ENCODE assay signal across 12 mouse cellular contexts in genomic region chr8:125084523-125084922, GRCm38 (mm10). TPM values are rescaled to one million over a fixed set of nuclear protein-coding genes. Genes with fewer than 3 reads are reported as not detected.
DNase-seq lines count a peak whose midpoint lies in the region; ATAC-seq and TF ChIP-seq lines count a peak whose summit lies in the region.
"Had no signal": no experiment of that assay in that cellular context is flagged by ENCODE, and none has a peak within 500 bp of the region (broad histone marks: within the 10 kb centered on the region; RNA-seq: fewer than 3 reads in every experiment).

No protein-coding gene starts in this region.

- H3K36me3 ChIP-seq in hindbrain, postnatal 0 days (ENCODE audit: insufficient read depth, low read length) = no peaks in the 10 kb centered on the region
- no peaks in the 10 kb centered on the region for H3K36me3 ChIP-seq in hindbrain, embryonic 12.5 days
- no peaks in the 10 kb centered on the region for H3K36me3 ChIP-seq in embryonic facial prominence, embryonic 11.5 days (replicated peaks; ENCODE audit: control insufficient read depth, insufficient read depth, low read depth, low read length)

- peak overlapping the region; percentile 60; the same call in 1 of the 2 replicates for H3K27ac ChIP-seq in hindbrain, postnatal 0 days
- H3K27ac ChIP-seq in hindbrain, embryonic 12.5 days = no peak overlapping the region
- peak overlapping the region; percentile 49; the same call in 1 of the 2 replicates for H3K27ac ChIP-seq in embryonic facial prominence, embryonic 11.5 days (replicated peaks; ENCODE audit: low read depth, low read length)

- no peaks in the 10 kb centered on the region for H3K9me3 ChIP-seq in hindbrain, postnatal 0 days (ENCODE audit: low read length)
- no peaks in the 10 kb centered on the region for H3K9me3 ChIP-seq in hindbrain, embryonic 12.5 days (replicated peaks)
- no peaks in the 10 kb centered on the region for H3K9me3 ChIP-seq in embryonic facial prominence, embryonic 11.5 days (replicated peaks; ENCODE audit: control insufficient read depth, low read length)

- H3K4me1 ChIP-seq in hindbrain, postnatal 0 days (ENCODE audit: insufficient read depth, low read length) = no peaks in the 10 kb centered on the region
- peaks cover 25% of the 10 kb centered on the region for H3K4me1 ChIP-seq in hindbrain, embryonic 12.5 days
- H3K4me1 ChIP-seq in embryonic facial prominence, embryonic 11.5 days (ENCODE audit: control insufficient read depth, insufficient read depth, low read length) = no peaks in the 10 kb centered on the region

- WGBS in hindbrain, postnatal 0 days = 62% methylated on average over 7 of the region's 7 CpGs
- WGBS in hindbrain, embryonic 12.5 days = 77% methylated on average over 7 of the region's 7 CpGs
- 81% methylated on average over 7 of the region's 7 CpGs for WGBS in embryonic facial prominence, embryonic 11.5 days

- H3K27me3 ChIP-seq in hindbrain, postnatal 0 days (ENCODE audit: insufficient read depth, low read length) = no peaks in the 10 kb centered on the region
- H3K27me3 ChIP-seq in hindbrain, embryonic 12.5 days = no peaks in the 10 kb centered on the region
- H3K27me3 ChIP-seq in embryonic facial prominence, embryonic 11.5 days (ENCODE audit: control insufficient read depth, insufficient read depth, low read length) = no peaks in the 10 kb centered on the region

- H3K4me2 ChIP-seq in hindbrain, postnatal 0 days (ENCODE audit: low read depth, low read length) = no peak overlapping the region
- H3K4me2 ChIP-seq in hindbrain, embryonic 12.5 days (replicated peaks) = no peak overlapping the region
- H3K4me2 ChIP-seq in embryonic facial prominence, embryonic 11.5 days (ENCODE audit: low read depth, low read length) = no peak overlapping the region

- no peak for TF ChIP-seq CTCF in hindbrain, postnatal 0 days (IDR thresholded peaks at IDR 0.05; ENCODE audit: low read depth)

- H3K4me3 ChIP-seq in hindbrain, postnatal 0 days (ENCODE audit: low read length) = no peak overlapping the region
- H3K4me3 ChIP-seq in hindbrain, embryonic 12.5 days = no peak overlapping the region
- no peak overlapping the region for H3K4me3 ChIP-seq in embryonic facial prominence, embryonic 11.5 days (ENCODE audit: low read depth, low read length)

- peak; percentile 21 for DNase-seq in gastrocnemius, adult 18-20 months (ENCODE audit: low spot score)
- DNase-seq in gastrocnemius, adult 8-10 months (ENCODE audit: low spot score in 2 of 2) = no peak
- no peak for DNase-seq in hindbrain, postnatal 0 days (ENCODE audit: low spot score)
- DNase-seq in embryonic facial prominence, embryonic 11.5 days (ENCODE audit: low spot score) = no peak
- DNase-seq in layer of hippocampus, postnatal 14 days (ENCODE audit: low spot score in 2 of 2) = peak; percentile 85
- no peak for DNase-seq in B cell, adult 2 months
- no peak for DNase-seq in urinary bladder, adult 2 months (ENCODE audit: low spot score)
- DNase-seq: cerebellum, postnatal 25 days; gastrocnemius, postnatal 10 days; kidney, postnatal 10 days; spleen, adult 18-20 months had no signal

- no peak for ATAC-seq in hindbrain, postnatal 0 days
- ATAC-seq in hindbrain, embryonic 12.5 days (ENCODE audit: low FRiP score) = no peak
- ATAC-seq in embryonic facial prominence, embryonic 11.5 days (replicated peaks; ENCODE audit: insufficient number of reproducible peaks, low FRiP score, low TSS enrichment, low read depth) = no peak

- H3K9ac ChIP-seq in hindbrain, postnatal 0 days (replicated peaks; ENCODE audit: low read length) = no peak overlapping the region
- H3K9ac ChIP-seq in hindbrain, embryonic 12.5 days = no peak overlapping the region
- no peak overlapping the region for H3K9ac ChIP-seq in embryonic facial prominence, embryonic 11.5 days (replicated peaks; ENCODE audit: low read length)

RNA-seq across cellular contexts. Expression of gene Disc1, which starts 30.5 kb away (rescaled TPM):
- total RNA-seq in gastrocnemius, adult 18-20 months (2021) = under 1 TPM; 0.71 to 0.85 TPM
- total RNA-seq in gastrocnemius, adult 8-10 months (2022) = 1 to 10 TPM in 3 of 4 experiments, under 1 TPM in 1; 0.73 to 1.3 (median 1.2) TPM
- 7.1 and 10.7 TPM in 2 replicates for total RNA-seq in hindbrain, postnatal 0 days (2014; rRNA removed)
- 2.2 and 2.5 TPM in 2 replicates for polyA plus RNA-seq in hindbrain, postnatal 0 days (2015; fragmentation: Nextera tagmentation; extraction: Ambion mirVana)
- polyA plus RNA-seq in hindbrain, embryonic 12.5 days (2016; fragmentation: Nextera tagmentation; extraction: Ambion mirVana) = 2.7 and 2.8 TPM in 2 replicates
- 0.84 and 0.86 TPM in 2 replicates for polyA plus RNA-seq in embryonic facial prominence, embryonic 11.5 days (2014; fragmentation: Nextera tagmentation; extraction: Ambion mirVana)
- total RNA-seq in layer of hippocampus, postnatal 14 days (2021) = 1 to 10 TPM; 4.5 to 5.7 TPM
- polyA plus RNA-seq in urinary bladder, adult 2 months (2012; rRNA removed) = 0.84 and 0.91 TPM in 2 replicates

Comparison
In these comparisons a context has a peak if more than half of its experiments do, and no peak if none do; other contexts are left out.
1. DNase-seq: peak in gastrocnemius, adult 18-20 months (single experiment) and layer of hippocampus, postnatal 14 days (2 of 2); none in gastrocnemius, adult 8-10 months (0 of 2), hindbrain, postnatal 0 days (single experiment), embryonic facial prominence, embryonic 11.5 days (single experiment), B cell, adult 2 months (0 of 2) and urinary bladder, adult 2 months (single experiment).